Mouse (Mus musculus) gastrocnemius, adult 18-20 months (tissue): ENCODE results near the gene Unc79. TPM values are rescaled to one million over a fixed set of nuclear protein-coding genes. Genes with fewer than 3 reads are reported as not detected.

Source experiments
- DNase-seq: peaks from one replicate; pipeline ENCODE4 v3.0.0; 2021; ENCODE audit warnings: low spot score
- total RNA-seq, 2 experiments: library from RNA; stranded (reverse); gene quantifications; 2 replicates each; pipeline ENCODE4 v1.2.3; 2021

Gene Unc79
- total RNA-seq, 2 experiments from 2014 or later = 0.02 to 0.11 TPM

DNA sequence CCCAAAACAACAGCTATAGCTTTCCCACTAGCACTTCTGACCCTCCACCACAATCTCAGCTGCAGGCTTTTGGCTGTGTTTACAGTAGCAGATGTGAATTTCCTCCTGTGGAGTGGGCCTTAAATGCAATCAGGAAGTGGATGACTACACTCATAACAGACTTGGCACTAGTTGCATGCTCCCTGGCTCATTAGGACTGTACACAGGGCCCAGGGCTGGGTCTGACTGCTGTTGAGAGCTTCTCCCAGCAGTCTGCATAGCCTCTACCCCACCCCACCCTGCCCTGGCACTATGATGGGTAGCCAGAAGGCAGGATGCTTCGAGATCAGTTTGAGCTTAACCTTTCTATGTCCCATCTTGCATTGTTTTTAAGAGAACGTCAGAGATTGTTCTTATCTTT is 91.5 kb downstream of the Unc79 start:
- DNase-seq = no peak

DNA sequence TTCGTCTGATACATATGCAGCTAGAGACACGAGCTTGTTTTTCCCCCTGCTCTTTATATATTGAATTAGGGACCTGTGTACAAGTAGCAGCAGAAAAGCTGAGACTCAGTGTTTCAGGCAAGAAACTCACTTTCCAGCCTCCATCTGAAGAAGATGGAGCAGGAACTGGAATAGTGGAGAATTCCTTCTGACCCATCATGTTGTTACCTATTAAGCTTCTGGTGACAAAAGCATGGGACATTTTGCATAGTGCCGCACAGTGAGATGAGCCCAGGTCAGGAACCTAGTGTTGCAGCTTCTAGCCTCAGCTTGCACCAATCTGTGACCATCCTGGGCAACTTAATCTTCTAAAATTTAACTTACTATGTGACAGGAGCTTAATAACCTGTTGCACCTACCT is 92.7 kb downstream of the Unc79 start:
- DNase-seq = no peak

- DNase-seq = no peak
These were observed 94.1 kb downstream of the Unc79 start for GRCm38 (mm10) chr12:103042711-103043110.

- no peak for DNase-seq
These were observed 95.8 kb downstream of the Unc79 start for GRCm38 (mm10) chr12:103044422-103044821.

DNA sequence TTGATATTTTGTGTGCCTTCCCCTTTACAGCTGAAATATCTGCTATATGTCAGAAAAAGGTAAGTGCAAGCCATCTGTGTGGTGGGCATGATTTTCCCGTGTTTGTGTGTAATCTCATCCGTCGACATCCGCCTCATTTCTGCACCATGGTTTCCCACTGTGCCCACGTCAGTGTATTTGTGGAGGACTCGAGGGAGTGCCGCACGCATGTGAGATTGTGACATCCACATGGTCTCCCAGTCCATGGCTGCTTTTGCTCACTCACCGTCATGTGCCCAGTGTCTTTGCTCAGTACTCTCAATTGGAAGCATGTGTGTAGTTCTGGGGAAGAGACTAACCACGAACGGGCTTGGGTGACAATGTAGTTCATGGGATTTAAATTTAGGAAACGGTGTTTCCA is 101.2 kb downstream of the Unc79 start:
- no peak for DNase-seq

GRCm38 (mm10) chr12:103059321-103060053 is 110.8 kb downstream of the Unc79 start:
- DNase-seq = no peak

DNA sequence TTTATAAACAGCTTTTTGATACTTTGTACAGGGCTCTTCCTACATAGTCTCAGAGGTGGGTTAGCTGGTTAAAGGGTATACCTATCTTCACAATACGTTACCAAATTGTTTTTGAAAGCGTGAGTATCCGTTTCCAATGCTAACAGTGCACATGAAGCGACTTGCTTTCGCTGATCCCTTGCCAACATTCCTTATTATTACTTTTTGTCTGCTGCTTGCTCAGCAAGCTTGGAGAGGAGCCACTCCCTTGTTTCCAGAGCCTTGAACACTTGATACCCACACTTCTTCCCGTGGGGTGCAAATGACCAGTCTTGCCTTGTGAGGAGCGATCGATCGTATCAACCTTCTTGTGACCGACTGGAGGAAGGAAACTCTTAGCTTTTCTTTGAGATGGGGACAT is 112.1 kb downstream of the Unc79 start:
- DNase-seq = no peak

DNA sequence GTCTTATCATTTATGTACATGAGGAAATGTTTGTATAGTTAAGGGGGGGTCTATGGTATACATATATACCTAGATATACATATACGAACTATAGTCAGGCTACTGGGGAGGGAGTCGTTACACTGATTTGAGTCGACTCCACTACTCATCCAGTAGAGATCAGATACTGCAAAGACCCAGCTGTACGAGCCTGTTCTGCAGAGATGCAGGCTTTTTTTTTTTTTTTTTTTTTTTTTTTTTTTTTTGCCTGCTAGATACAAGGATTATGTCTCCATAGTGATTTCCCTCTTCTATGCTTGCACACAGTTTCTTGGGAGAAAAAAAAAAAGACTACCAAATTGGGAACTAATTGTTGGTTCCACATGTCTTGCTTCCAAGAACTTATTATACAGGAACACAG is 113.5 kb downstream of the Unc79 start:
- DNase-seq = no peak

GRCm38 (mm10) chr12:103064944-103065343 is 116.3 kb downstream of the Unc79 start:
- peak; percentile 10 for DNase-seq

DNA sequence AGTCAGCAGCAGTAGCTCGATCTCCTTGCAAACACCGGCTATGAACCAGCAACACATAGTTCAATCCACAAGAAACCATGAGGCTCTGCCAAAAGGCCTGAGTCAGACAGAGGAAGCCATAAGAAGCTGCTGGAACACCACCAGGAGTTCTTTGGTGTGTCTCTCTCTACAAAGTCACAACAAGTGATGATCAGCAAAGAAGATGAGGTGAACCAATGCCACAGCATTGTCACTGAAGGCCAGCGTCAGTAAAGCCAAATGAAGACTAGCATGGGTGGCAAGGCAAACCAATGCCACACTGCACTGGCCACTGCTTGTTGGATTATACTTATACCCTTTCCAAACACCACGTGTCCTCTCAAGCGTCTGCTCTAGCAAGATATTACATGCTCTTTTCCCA is 119.5 kb downstream of the Unc79 start:
- DNase-seq = no peak

DNA sequence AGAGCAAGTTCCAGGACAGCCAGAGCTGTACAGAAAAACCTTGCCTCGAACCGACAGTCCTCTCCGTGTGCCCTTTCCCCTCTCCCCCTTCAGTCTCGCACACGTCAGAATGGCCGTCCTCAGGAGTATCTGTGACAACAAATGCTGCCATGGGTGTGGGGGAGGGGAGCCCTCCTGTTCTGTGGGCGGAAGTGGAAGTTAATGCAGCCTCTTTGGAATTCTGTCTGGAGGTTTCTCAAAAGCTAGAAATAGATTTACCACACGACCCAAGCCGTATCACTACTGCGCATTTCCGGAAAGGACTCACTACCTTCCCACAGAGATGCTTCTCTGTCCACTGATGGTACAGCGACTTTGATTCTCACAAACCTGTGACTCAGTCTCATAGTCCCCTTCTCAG is 120.9 kb downstream of the Unc79 start:
- DNase-seq = no peak

DNA sequence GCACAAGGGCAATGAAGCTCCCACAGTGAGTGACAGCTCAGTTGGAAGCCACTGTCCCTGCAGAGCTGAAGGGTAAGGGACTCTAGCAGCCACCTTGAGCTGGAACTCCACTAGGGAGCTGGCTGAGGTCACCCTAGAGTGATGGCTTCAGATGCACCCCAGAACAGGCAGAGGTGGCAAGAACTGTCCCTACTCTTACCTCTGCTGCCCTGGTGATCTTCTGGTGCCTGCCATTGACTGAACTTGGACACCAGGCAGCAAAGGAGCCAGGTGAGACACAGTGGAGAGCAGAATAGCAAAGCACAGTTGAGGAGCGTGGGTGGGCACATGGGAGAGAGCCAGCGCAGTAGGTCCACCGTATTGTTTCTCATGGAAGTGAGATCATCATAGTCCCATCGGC is 125.3 kb downstream of the Unc79 start:
- no peak for DNase-seq

- no peak for DNase-seq
These were observed 130.1 kb downstream of the Unc79 start for GRCm38 (mm10) chr12:103078751-103079150.

DNA sequence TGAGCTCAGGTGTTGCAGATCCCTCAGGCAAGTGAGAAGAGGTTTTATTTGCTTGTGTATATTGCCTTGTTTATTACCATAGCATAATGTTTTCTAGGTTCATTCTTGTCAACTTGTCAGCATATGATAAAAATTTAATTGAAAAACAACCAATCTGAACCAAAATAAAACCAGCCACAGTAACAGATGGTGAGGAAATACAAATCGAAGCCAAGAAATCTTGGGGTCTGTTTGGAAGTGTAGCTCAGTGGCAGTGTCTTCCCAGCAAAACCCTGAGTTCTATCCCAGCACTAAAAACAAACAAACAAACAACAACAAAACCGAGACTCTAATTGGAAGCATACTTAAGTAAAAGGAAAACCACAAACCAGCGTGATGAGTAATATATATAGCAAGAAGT is 131.4 kb downstream of the Unc79 start:
- DNase-seq = no peak

DNA sequence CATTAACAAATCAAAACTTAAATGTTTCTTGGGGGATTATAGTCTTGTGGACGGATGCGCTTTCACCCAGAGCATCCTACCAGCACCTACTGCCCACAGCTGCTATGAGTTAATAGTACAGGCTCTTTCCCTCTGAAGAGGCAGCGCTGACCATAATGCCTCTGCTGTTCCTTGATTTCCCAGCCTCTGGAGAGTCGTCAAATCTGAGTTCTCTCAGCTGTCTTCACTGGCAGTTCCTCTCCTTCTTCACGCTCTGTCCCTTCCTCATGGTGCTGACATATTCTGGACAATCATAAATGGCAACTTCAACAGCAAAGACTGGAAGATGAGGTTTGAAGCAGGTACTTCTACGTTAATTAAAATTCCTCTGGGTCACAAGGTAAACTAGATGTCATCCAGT is 143.2 kb downstream of the Unc79 start:
- no peak for DNase-seq

- DNase-seq = no peak
These were observed 146.5 kb downstream of the Unc79 start for GRCm38 (mm10) chr12:103095160-103095559.

- peak; percentile 1 for DNase-seq
These were observed 150.5 kb downstream of the Unc79 start for GRCm38 (mm10) chr12:103099185-103099584.

DNA sequence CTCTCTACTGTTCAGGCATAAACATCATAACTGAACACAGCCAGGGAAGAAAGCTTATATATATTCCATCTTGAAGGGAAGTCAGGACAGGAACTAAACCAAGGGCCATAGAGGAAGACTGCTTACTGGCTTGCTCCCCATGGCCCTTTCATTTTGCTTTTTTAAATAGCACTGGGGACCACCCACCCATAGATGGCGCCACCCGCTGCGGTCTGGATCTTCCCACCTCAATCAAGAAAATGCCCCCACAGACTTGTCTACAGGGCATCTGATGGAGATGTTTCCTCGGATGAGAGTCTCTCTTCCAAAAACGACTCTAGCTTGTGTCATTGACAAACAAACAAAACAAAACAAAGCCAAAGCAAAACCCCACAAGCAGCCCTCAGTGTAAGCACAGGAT is 151.4 kb downstream of the Unc79 start:
- no peak for DNase-seq

- no peak for DNase-seq
These were observed 154.4 kb downstream of the Unc79 start for GRCm38 (mm10) chr12:103103041-103103440.

GRCm38 (mm10) chr12:103103601-103104000 is 154.9 kb downstream of the Unc79 start:
- DNase-seq = no peak

- DNase-seq = no peak
These were observed 160.6 kb downstream of the Unc79 start for GRCm38 (mm10) chr12:103109301-103109700.

DNA sequence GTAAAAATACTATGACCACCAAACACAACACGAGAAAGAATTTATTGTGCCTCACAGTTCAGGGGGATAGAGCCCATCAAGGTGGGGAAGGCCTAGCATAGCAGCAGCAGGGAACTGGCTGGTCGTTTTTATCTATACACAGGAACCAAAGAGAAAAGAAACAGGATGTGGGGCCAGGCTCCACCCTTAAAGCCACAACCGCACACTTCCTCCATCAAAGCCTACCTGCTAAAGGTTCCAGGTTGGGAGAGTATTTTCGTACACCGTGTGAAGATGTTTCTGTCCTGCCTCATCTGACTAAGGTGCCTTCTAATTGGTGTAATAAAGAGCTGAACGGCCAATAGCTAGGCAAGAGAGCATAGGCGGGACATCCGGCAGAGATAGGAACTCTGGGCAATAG is 168.0 kb downstream of the Unc79 start:
- DNase-seq = no peak

DNA sequence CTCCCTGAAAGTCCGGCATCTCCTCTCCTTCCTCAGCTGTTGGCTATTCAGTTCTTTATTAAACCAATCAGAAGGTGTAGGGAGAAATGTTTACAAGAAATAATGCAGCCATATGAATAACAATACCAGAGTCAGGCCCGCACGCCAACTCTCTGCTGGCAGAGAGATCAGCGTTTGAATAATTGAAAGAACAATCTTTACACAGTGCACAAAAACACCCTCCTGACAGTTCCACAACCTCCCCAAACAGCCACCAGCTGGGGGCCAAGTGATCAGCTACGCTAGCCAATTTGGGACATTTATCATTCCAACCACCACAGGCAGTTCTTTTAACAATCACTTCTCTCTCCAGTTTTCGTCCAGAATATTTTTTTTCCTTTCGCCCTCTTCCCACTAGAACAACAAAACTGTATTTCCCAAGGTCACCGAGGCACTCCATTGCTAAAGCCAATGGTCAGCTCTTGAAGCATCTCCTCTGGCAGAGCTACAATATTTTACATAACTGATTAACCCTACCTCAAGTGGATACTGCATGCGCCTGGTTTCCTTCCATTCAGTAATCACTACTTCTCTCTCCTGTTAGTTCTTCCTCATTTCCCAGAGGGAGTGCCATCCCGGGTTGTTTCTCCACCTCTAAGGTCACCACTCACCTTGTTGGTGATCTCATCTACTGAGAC is 169.0 kb downstream of the Unc79 start:
- DNase-seq = no peak
